Mouse (Mus musculus) stomach, postnatal 0 days (tissue): ENCODE results near the gene Scgn. TPM values are rescaled to one million over a fixed set of nuclear protein-coding genes. Genes with fewer than 3 reads are reported as not detected.

Source experiments
- ATAC-seq: fragments of 200-750 bp; cut with Nextera tagmentation; 2 replicates; pipeline ENCODE4 v1.8.0; 2017; ENCODE audit not compliant: low FRiP score, low TSS enrichment
- DNase-seq: peaks from one replicate; pipeline ENCODE4 v3.0.0-alpha.2; 2016; ENCODE audit warnings: low spot score
- H3K27ac ChIP-seq: fragments of 300-500 bp; sonication (generic); replicated peaks from 2 replicates; pipeline ENCODE4 v1.5.1; 2014; ENCODE audit warnings: mild to moderate bottlenecking, control low read depth
- H3K27me3 ChIP-seq: fragments of 300-500 bp; sonication (generic); 2 replicates; pipeline ENCODE4 v1.6.1; 2014; ENCODE audit warnings: low read length; ENCODE audit not compliant: control insufficient read depth, insufficient read depth
- H3K36me3 ChIP-seq: fragments of 300-500 bp; sonication (generic); 2 replicates; pipeline ENCODE4 v1.6.1; 2014; ENCODE audit warnings: low read length, mixed read lengths; ENCODE audit not compliant: control insufficient read depth, insufficient read depth
- H3K4me1 ChIP-seq: fragments of 300-500 bp; sonication (generic); replicated peaks from 2 replicates; pipeline ENCODE4 v1.6.1; 2014; ENCODE audit warnings: antibody characterized with exemption; ENCODE audit not compliant: control insufficient read depth, insufficient read depth
- H3K4me2 ChIP-seq: fragments of 300-500 bp; sonication (generic); replicated peaks from 2 replicates; pipeline ENCODE4 v1.6.1; 2014; ENCODE audit warnings: low read depth, mild to moderate bottlenecking, control low read depth, moderate library complexity
- H3K4me3 ChIP-seq: fragments of 300-500 bp; sonication (generic); 2 replicates; pipeline ENCODE4 v1.5.1; 2014; ENCODE audit warnings: low read depth, low read length, control low read depth
- H3K9ac ChIP-seq: fragments of 300-500 bp; sonication (generic); 2 replicates; pipeline ENCODE4 v1.6.1; 2014; ENCODE audit warnings: mild to moderate bottlenecking, low read length, control low read depth, mixed read lengths
- H3K9me3 ChIP-seq: fragments of 300-500 bp; sonication (generic); 2 replicates; pipeline ENCODE4 v1.6.1; 2016; ENCODE audit warnings: low read length; ENCODE audit not compliant: control insufficient read depth
- CTCF ChIP-seq: IDR thresholded peaks from 2 replicates; pipeline ENCODE4 v1.5.1; 2016; ENCODE audit warnings: antibody characterized with exemption, low read depth, mild to moderate bottlenecking, moderate library complexity
- EP300 ChIP-seq: optimal IDR thresholded peaks from 2 replicates; pipeline ENCODE3; 2016; ENCODE audit warnings: antibody characterized with exemption
- WGBS: fragments of 180-500 bp; shearing (Covaris S2); extraction: QIAGEN DNeasy Blood & Tissue Kit; methylation state at CpG from one replicate; pipeline ENCODE4 v1.1.7; 2014; 5-methylcytosine and 5-hydroxymethylcytosine counted together
- microRNA-seq: library from miRNA; unstranded; fragments of <30 nt; microRNA quantifications from one replicate; pipeline ENCODE4, GENCODE M21; 2016
- polyA plus RNA-seq: library from polyadenylated mRNA; unstranded; fragments of >200 nt; fragmentation: Nextera tagmentation; extraction: Ambion mirVana; gene quantifications from 2 replicates; pipeline ENCODE4 v1.2.1, GENCODE M21; 2015

Scgn gene
- polyA plus RNA-seq, 1 experiment from 2014 or later: 10.9 TPM

DNA sequence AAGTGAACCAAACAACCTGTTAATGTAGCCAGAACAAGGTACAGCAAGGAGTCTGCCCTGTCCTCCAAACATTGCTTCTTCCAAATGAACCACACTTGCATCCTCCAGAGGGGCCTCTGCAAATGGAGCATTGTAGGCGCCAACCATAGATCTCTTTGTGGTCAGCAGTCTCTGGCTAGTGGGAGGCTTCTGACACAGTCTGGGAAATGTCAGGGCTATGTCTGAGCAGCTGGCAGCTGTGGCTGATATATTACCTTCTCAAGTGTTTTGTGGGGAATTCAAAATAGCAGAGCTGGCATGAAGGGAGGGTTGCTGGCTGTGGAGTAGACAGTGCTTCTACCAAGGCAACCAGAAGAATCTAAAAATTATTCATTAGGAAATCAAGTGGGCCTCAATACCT, 74.9 kb downstream of the Scgn start:
- no peaks in the 10 kb centered on the region for H3K9me3 ChIP-seq
- WGBS: 58% methylated on average over 1 of the region's 1 CpGs
- H3K4me1 ChIP-seq: no peaks in the 10 kb centered on the region
- ATAC-seq (no peak), DNase-seq (no peak)
- H3K27me3 ChIP-seq: no peaks in the 10 kb centered on the region
- no peak overlapping the region for H3K4me2 ChIP-seq
- H3K36me3 ChIP-seq: no peaks in the 10 kb centered on the region
- H3K9ac ChIP-seq: no peak overlapping the region
- TF ChIP-seq EP300 (no peak), CTCF (no peak)
- H3K27ac ChIP-seq: no peak overlapping the region
- H3K4me3 ChIP-seq: no peak overlapping the region

GRCm38 (mm10) chr13:23914376-23915167, 76.4 kb downstream of the Scgn start, which contains the start of gene Slc17a4:
TSS of gene Slc17a4 (minus strand) at chr13:23915009.
- no peak within 1 kb of the TSS for H3K4me2 ChIP-seq
- ATAC-seq (no peak), DNase-seq (no peak)
- 46% methylated on average over 9 of the region's 9 CpGs for WGBS
- H3K4me1 ChIP-seq: no peaks in the 10 kb centered on the region
- TF ChIP-seq CTCF (no peak), EP300 (no peak)
- H3K4me3 ChIP-seq: no peak within 1 kb of the TSS
- no peaks in the 10 kb centered on the region for H3K27me3 ChIP-seq
- H3K9ac ChIP-seq: no peak within 1 kb of the TSS
- H3K9me3 ChIP-seq: no peaks in the 10 kb centered on the region
- H3K36me3 ChIP-seq: no peaks in the 10 kb centered on the region
- no peak within 1 kb of the TSS for H3K27ac ChIP-seq

DNA sequence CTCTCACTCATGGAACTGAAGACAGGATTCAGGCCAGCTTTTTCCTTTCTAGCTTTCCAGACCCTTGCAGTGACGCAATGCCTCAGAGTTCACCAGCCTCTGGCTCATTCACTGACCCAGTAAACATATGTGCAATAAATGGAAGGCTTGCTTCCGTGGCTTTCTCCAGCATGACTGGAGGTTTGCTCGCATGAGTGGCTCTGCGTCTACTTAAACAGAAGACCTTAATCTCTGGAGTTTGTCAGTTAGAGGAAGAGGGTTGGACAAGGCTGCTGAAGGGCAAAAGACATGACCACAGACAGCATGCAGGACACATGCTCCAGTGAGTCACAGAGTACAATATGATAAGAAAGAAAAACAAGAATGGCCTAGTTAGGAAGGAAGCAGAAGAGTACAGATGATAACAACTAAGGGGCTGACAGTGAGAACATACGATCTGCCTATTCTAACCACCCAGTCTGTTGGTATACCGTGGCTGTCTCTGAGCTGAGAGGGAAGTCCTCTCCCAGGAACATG, 77.2 kb downstream of the Scgn start:
- H3K27me3 ChIP-seq: no peaks in the 10 kb centered on the region
- ATAC-seq: peak; percentile 70
- no peak for TF ChIP-seq EP300
- no peak for TF ChIP-seq CTCF
- 40% methylated on average over 6 of the region's 6 CpGs for WGBS
- no peaks in the 10 kb centered on the region for H3K4me1 ChIP-seq
- no peaks in the 10 kb centered on the region for H3K9me3 ChIP-seq
- DNase-seq: no peak
- H3K27ac ChIP-seq: no peak overlapping the region
- H3K4me3 ChIP-seq: no peak overlapping the region
- no peak overlapping the region for H3K9ac ChIP-seq
- no peak overlapping the region for H3K4me2 ChIP-seq
- H3K36me3 ChIP-seq: no peaks in the 10 kb centered on the region

DNA sequence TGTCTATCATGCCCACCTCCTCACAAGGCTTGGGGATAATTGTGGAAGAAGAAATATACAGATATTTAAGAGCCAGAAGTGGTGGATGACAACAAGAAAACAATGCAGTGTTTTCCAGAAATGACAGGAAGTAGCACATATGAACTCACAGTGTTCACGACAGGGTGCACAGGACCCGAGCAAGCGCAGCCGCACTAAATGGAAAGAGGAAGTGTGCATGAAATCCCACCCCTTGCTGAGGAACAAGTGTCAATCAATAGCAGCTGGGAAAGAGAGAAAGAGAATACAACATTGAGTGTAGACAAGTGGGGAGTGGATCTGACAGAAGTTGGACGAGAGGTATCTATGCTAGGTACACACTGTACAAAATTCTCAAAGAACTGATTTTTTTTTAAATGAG, 79.7 kb downstream of the Scgn start:
- Histone ChIP-seq H3K9me3 (no peaks in the 10 kb centered on the region), H3K36me3 (no peaks in the 10 kb centered on the region), H3K27me3 (no peaks in the 10 kb centered on the region), H3K27ac (no peak overlapping the region), H3K4me2 (no peak overlapping the region), H3K4me1 (no peaks in the 10 kb centered on the region), H3K9ac (no peak overlapping the region), H3K4me3 (no peak overlapping the region)
- 83% methylated on average over 5 of the region's 5 CpGs for WGBS
- TF ChIP-seq EP300 (no peak), CTCF (no peak)
- DNase-seq (no peak), ATAC-seq (no peak)

DNA sequence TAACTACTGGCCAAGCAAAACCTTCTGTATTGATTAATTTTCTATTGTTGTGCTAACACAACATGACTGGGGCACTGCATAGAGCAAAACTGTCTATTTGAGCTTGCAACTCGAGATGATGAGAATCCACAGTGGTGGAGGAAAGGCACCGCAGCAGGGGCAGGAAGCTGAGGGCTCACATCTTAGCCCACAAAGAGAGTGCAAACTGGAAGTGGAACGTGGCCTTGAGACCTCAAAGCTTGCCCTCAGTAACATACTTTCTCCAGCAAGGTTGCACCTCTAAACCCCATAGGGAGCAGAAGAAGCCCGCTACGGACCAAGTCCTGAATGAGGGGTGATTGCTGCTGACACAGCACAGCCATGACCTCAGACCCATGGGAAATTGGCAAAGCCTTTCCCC, 80.9 kb downstream of the Scgn start:
- Histone ChIP-seq H3K27ac (no peak overlapping the region), H3K4me2 (no peak overlapping the region), H3K9me3 (no peaks in the 10 kb centered on the region), H3K27me3 (no peaks in the 10 kb centered on the region), H3K4me1 (no peaks in the 10 kb centered on the region), H3K36me3 (no peaks in the 10 kb centered on the region), H3K4me3 (no peak overlapping the region), H3K9ac (no peak overlapping the region)
- no peak for DNase-seq
- ATAC-seq: no peak
- 71% methylated on average over 5 of the region's 5 CpGs for WGBS
- TF ChIP-seq EP300 (no peak), CTCF (no peak)

DNA sequence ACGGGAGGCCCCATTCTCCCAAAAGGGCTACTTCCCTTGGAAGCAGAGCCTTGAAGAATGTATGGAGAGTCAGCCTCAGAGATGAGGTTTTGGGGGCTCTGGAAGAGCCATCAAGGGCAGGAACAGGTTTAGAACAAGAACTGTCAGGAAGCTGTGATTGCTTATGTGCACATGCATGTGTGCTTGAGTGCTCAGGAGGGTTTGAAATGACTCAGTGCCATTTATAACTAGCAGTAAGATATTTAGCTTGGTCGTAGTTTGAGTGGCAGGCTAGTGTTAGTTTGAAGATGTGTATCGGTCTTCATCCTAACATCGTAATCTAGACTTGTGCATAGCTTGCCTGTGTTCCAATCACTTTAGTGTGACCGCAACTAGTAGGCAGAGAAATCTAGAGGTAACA, 84.1 kb downstream of the Scgn start:
- H3K9ac ChIP-seq: no peak overlapping the region
- H3K4me3 ChIP-seq: no peak overlapping the region
- H3K4me2 ChIP-seq: no peak overlapping the region
- H3K27me3 ChIP-seq: no peaks in the 10 kb centered on the region
- DNase-seq (no peak), ATAC-seq (no peak)
- no peaks in the 10 kb centered on the region for H3K4me1 ChIP-seq
- H3K36me3 ChIP-seq: no peaks in the 10 kb centered on the region
- no peak overlapping the region for H3K27ac ChIP-seq
- 89% methylated on average over 5 of the region's 5 CpGs for WGBS
- no peak for TF ChIP-seq CTCF
- no peak for TF ChIP-seq EP300
- H3K9me3 ChIP-seq: no peaks in the 10 kb centered on the region

Small RNA genes lying within 50 kb of the gene (microRNA-seq; reads per million reads assigned to microRNA genes)
- not detected for gene Gm44344

Other genes starting within 250 kb of the Scgn start
- 1.2 and 1.8 TPM in 2 replicates for gene Hist1h3c, start 245.6 kb downstream of the Scgn start, polyA plus RNA-seq
- gene Hist1h2bb, start 244.5 kb downstream of the Scgn start, polyA plus RNA-seq: 0.40 and 0.91 TPM in 2 replicates
- gene Hist1h2ab, start 240.1 kb downstream of the Scgn start, polyA plus RNA-seq: 7.3 and 15.7 TPM in 2 replicates
- gene Hist1h3b, start 238.9 kb downstream of the Scgn start, polyA plus RNA-seq: 3.9 and 6.7 TPM in 2 replicates
- 0.46 and 2.0 TPM in 2 replicates for gene Hist1h4b, start 234.2 kb downstream of the Scgn start, polyA plus RNA-seq
- 0.34 and 0.80 TPM in 2 replicates for gene Hist1h4a, start 230.0 kb downstream of the Scgn start, polyA plus RNA-seq
- gene Hist1h3a, start 228.8 kb downstream of the Scgn start, polyA plus RNA-seq: 1.9 and 3.7 TPM in 2 replicates
- 0.64 and 1.4 TPM in 2 replicates for gene Hist1h1a, start 227.5 kb downstream of the Scgn start, polyA plus RNA-seq
- 0.18 and 0.29 TPM in 2 replicates for gene Trim38, start 221.3 kb downstream of the Scgn start, polyA plus RNA-seq
- gene Slc17a2, start 184.2 kb downstream of the Scgn start, polyA plus RNA-seq: 0.59 and 0.61 TPM in 2 replicates
- gene Slc17a3, start 151.8 kb downstream of the Scgn start, polyA plus RNA-seq: not detected in 2 replicates
- gene Slc17a1, start 123.5 kb downstream of the Scgn start, polyA plus RNA-seq: not detected in 2 replicates
- 0.07 and 0.21 TPM in 2 replicates for gene Slc17a4, start 76.2 kb downstream of the Scgn start, polyA plus RNA-seq
- not detected in 2 replicates for gene Hist1h2ba, start 57.1 kb downstream of the Scgn start, polyA plus RNA-seq
- gene Hist1h2aa, start 56.8 kb downstream of the Scgn start, polyA plus RNA-seq: not detected in 2 replicates